Mouse (Mus musculus) left cerebral cortex, adult 18-20 months (tissue): ENCODE results near the gene Cxcr2. TPM values are rescaled to one million over a fixed set of nuclear protein-coding genes. Genes with fewer than 3 reads are reported as not detected.

ENCODE experiments used
- DNase-seq, 2 experiments: peaks; one replicate each; pipeline ENCODE4 v3.0.0; 2021 to 2022; ENCODE audit warnings: low spot score in 2 of 2, mixed read lengths in 1 of 2
- microRNA-seq, 2 experiments: library from miRNA; unstranded; fragments of <30 nt; microRNA quantifications; one replicate each; pipeline ENCODE4 v1.2.0; 2021
- total RNA-seq, 2 experiments: library from RNA; stranded (reverse); gene quantifications; 2 replicates each; pipeline ENCODE4 v1.2.3; 2021

Gene Cxcr2
- total RNA-seq, 2 experiments from 2014 or later, result not detected

DNA sequence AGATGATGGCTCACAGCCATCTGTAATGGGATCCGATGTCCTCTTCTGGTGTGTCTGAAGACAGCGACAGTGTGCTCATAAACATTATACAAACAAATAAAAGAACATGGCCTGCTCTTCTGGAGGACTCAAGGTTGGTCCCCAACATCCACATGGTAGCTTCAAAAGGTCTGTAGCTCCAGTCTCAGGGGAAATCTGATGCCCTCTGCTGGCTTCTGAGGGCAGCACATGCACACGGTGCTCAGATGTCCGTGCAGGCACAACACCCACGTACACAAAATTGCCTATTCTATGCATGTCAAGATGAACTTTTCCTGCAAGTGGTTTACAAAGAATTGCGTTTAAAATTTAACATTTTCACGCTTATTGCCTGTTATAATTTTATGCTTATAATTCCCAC lies 42.2 kb downstream of the Cxcr2 start:
- no peak for DNase-seq

GRCm38 (mm10) chr1:74196621-74197419 lies 43.0 kb downstream of the Cxcr2 start:
- DNase-seq, result no peak

- DNase-seq, result peak; percentile 46 to 72
These were observed 44.1 kb downstream of the Cxcr2 start for GRCm38 (mm10) chr1:74197726-74198470.

- DNase-seq, result no peak
These were observed 45.3 kb downstream of the Cxcr2 start for GRCm38 (mm10) chr1:74199046-74199445.

GRCm38 (mm10) chr1:74201048-74201844 lies 47.5 kb downstream of the Cxcr2 start:
- DNase-seq, result no peak

- no peak for DNase-seq
These were observed 49.7 kb downstream of the Cxcr2 start for GRCm38 (mm10) chr1:74203457-74203856.

- DNase-seq, result peak in 1 of 2 experiments; percentile 20
These were observed 52.1 kb downstream of the Cxcr2 start for GRCm38 (mm10) chr1:74205881-74206280.

DNA sequence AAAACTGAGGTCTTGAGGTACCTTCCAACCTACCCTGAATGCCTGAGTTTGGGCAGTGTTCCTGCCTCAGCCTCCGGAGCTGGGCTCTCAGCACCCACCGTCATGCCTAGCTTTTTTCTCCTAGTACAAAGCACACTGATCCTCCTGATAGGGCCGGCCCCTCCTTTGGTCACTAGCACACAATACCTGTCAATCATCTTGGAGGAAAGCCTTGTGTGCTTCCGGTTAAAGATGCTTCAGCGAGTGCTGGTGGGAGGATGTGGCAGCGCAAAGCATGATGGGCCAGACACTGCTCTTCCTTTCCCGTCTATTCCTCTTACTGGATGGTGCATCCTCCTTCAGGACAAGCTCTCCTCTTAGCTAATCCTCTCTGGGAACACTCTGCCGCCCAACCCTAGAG lies 52.9 kb downstream of the Cxcr2 start:
- DNase-seq, result no peak

GRCm38 (mm10) chr1:74207906-74208305 lies 54.1 kb downstream of the Cxcr2 start:
- DNase-seq, result peak; percentile 15 to 22

DNA sequence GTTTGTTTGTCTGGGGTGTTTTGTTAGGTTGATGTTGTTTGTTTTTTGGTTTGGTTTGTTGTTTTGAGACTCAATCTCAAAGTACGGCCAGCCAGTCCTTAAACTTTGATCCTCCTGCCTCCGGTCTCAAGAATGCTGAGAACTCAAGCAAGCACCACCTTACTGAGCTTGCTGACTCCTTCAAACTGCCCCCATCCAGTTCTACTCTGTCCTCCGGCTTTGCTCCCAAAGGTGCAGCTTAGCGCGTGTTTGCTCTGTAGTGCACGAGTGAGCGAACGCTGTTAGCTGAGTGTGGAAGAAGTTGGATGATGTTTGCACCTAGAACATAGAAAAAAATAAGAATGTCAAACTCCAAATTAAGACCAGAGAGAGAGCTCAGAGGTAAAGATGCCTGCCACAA lies 55.2 kb downstream of the Cxcr2 start:
- DNase-seq, result no peak

Small RNAs within 50 kb of the gene (microRNA-seq; reads per million reads assigned to microRNA genes)
- gene Mir1928, result 0 reads per million in 2 experiments

Other genes starting within 250 kb of the Cxcr2 start
- gene Tns1, start 29.5 kb upstream of the Cxcr2 start, total RNA-seq, result 10 to 100 TPM; 36.7 to 39.6 TPM
- gene Rufy4, start 28.4 kb upstream of the Cxcr2 start, total RNA-seq, result not detected
- gene Cxcr1, start 40.6 kb downstream of the Cxcr2 start, total RNA-seq, result not detected
- 100 to 1,000 TPM; 244 to 263 TPM for gene Arpc2, start 82.1 kb downstream of the Cxcr2 start, total RNA-seq
- gene Gpbar1, start 124.6 kb downstream of the Cxcr2 start, total RNA-seq, result not detected
- gene Aamp, start 130.7 kb downstream of the Cxcr2 start, total RNA-seq, result 100 to 1,000 TPM; 141 to 150 TPM
- gene Pnkd, start 130.9 kb downstream of the Cxcr2 start, total RNA-seq, result 100 to 1,000 TPM; 179 TPM
- gene Tmbim1, start 151.6 kb downstream of the Cxcr2 start, total RNA-seq, result 10 to 100 TPM; 19.1 to 24.1 TPM
- gene Catip, start 208.1 kb downstream of the Cxcr2 start, total RNA-seq, result 1 to 10 TPM in 1 of 2 experiments, under 1 TPM in 1; 0.82 to 1.5 TPM
- 1 to 10 TPM; 3.8 to 5.5 TPM for gene Slc11a1, start 221.2 kb downstream of the Cxcr2 start, total RNA-seq
- gene Ctdsp1, start 237.5 kb downstream of the Cxcr2 start, total RNA-seq, result 10 to 100 TPM; 26.1 to 26.4 TPM